Mouse (Mus musculus) cerebellum, postnatal 36 days (tissue): ENCODE data around the gene Hist1h2bf.
"Not testable (repeated sequence)": the region's sequence is repeated elsewhere in the genome, so short reads cannot be mapped to it uniquely, and the experiment has no call there.

Experiments used
- DNase-seq, 2 experiments: peaks; one replicate each; pipeline ENCODE4 v3.0.0; 2021 to 2022; ENCODE audit warnings: mixed read lengths in 2 of 2

Gene Hist1h2bf

DNA sequence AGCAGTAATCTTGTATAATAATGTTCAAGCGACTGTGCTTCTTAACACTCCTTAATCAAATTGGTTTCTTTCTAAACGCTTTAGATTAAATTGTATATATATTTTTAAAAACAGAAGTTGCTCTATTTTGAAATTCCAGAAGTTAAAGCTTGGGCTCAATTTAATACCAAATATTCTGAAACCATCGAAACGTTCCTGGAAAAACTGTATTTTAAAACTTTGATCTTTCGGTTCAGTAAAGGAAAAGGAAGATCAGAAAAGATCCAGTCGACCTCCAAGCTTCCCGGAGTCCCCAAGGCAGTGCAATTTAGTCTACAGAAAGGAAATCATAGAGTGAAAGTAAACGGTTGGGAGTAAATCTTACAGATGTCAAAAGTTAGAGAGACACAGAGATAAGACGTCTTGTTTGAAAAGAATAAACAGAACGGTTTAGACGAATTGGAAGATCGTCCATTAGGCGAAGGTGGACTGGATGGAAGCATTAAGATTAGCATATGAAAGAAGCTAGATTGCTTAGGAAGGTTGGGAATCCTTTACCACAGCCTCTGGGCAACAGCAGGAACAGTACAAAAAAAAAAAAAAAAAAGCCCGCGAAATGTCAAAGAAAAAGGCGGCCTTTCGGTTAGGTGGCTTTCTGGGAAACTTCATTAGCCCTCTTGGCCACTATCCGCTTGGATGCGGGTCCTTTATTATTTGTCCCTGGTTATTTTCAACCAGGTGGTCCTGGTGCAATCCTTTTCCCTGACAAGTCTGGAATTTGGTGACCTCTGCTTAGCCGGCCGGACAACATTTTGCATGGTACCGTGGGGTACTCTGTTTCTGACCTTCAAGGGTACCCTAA, 12.3 kb upstream of the Hist1h2bf start:
- DNase-seq = no peak

GRCm38 (mm10) chr13:23585442-23586098, 11.6 kb upstream of the Hist1h2bf start:
- DNase-seq = peak; percentile 44 to 65

DNA sequence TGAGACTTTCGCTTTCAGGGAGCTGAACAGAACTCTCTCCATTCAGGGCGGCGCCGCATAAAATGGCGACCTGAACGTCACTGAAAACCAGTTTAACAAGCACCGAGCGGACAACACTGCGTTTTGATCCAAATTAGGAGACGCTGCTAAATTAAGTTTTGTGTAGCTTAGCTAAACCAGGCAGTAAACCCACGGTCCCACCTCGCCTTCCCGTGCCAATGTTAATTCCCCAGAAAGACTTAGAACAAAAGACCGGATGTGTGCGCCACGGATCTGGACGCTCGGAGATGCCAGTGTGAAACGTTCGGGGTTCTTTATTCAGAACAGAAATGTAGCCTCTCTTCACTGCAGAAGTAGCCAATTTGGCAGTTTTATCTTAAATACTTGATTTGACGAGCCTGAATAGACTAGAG, 11.0 kb upstream of the Hist1h2bf start:
- DNase-seq = peak; percentile 47 to 57

GRCm38 (mm10) chr13:23584331-23584730, 10.3 kb upstream of the Hist1h2bf start:
- DNase-seq = no peak

DNA sequence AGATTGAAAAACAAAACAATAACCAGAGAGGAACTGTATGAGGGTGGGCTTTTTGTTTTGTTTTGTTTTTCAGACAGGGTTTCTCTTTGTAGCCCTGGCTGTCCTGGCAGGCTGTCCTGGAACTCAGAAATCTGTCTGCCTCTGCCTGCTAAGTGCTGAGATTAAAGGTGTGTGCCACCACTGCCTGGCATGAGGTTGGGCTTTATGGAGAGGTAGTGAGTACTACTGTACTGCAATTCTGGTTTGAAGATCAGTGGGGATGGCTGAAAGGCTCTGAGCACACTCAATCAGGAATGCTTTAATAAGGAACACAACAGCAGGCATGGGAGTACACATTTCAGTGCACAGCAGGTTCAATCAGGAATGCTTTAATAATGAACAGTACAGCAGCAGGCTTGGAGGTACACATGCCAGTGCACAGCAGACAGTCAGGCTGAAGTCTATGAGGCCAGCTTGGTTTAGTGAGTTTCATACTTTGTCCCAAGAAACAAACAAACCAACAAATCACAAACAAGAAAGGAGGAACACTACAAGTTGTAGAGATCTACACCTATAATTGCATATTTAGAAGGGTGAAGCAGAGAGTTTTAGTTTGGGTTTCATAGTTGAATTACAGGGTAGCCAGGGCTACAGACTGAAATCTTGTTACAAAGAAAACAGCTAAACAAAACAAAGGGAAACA, 9.5 kb upstream of the Hist1h2bf start:
- DNase-seq = no peak

- DNase-seq = no peak
Measured at GRCm38 (mm10) chr13:23582219-23583056, 8.4 kb upstream of the Hist1h2bf start.

DNA sequence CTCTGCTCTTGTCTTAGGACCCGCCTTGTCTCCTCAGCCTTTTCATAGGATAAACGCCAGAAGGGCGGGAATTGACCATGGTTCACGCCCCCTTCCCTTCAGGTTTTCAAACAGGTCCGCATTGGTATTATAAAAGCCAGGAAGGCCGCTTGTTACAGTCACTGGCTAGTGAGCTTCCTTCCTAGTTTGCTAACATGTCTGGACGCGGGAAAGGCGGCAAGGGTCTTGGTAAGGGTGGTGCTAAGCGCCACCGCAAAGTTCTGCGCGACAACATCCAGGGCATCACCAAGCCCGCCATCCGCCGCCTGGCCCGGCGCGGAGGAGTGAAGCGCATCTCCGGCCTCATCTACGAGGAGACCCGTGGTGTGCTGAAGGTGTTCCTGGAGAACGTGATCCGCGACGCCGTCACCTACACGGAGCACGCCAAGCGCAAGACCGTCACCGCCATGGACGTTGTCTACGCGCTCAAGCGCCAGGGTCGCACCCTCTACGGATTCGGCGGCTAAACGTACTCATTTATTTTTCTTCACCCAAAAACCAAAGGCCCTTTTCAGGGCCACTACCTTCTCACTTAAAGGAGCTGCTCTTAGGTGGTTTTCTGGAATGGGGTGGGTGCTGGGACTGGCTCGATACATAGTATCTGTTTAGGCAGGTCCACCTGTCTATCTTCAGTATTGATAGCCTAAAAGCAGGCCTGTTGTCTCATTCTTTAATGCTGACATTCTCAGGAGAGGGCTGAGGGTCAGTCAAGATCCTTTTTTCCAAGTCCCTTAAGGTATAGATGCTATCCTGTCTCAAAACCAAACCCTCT, 7.6 kb upstream of the Hist1h2bf start, which contains the start of gene Hist1h4d:
TSS of gene Hist1h4d (plus strand) at position 191 of the 811 bp plus-strand sequence.
- peak; percentile 88 to 97 for DNase-seq

DNA sequence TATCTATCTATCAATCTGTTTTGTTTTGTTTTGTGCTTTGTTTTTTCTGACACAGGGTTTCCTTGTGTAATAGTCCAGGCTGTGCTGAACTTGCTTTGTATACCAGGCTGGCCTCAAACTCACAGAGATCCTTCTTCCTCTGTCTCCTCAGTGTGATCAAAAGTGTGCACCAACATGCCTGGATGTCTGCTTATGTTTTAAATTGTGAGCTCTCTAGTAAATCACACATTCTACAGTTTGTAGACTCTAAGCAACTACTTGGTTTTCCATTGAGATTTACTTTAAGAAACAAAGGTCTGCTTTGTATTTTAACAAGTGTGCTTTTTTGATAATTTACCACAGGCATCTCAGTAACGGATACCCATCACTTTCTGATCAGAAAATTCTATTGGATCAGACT, 3.8 kb upstream of the Hist1h2bf start:
- no peak for DNase-seq

GRCm38 (mm10) chr13:23576906-23577639, 3.1 kb upstream of the Hist1h2bf start:
- DNase-seq = no peak

DNA sequence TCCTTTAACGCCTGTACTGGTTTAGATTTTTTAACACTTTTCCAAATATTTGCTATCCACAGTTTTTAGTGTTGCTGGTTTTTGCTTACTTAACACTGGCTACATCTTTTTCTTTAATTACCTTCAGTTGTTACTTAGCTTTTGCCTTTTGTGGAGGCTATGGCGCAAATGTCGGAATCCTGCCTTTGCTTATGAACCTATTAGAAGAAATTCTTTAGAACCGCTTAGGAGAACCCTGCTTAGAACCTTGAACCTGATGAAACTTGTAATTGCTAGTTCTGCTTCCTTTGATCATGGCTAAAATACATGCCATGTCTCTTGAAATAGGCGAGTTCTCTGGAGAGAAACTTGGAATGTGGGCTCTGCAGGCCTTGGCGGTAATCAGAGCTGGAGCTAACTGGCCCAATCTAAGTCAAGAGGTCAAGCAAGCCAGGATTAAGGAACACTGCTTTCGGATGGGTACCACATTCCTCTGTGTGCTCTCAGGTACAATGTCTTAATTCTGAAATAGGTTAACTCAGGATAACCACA, 2.4 kb upstream of the Hist1h2bf start:
- DNase-seq = no peak

DNA sequence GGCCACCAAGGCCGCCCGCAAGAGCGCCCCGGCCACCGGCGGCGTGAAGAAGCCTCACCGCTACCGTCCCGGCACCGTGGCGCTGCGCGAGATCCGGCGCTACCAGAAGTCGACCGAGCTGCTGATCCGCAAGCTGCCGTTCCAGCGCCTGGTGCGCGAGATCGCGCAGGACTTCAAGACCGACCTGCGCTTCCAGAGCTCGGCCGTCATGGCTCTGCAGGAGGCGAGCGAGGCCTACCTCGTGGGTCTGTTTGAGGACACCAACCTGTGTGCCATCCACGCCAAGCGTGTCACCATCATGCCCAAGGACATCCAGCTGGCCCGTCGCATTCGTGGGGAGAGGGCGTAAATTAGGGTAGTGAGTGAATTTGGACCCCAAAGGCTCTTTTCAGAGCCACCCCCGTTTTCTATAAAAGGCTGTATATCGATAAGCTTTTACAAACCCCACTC, 1.9 kb upstream of the Hist1h2bf start:
- not testable (repeated sequence) for DNase-seq

DNA sequence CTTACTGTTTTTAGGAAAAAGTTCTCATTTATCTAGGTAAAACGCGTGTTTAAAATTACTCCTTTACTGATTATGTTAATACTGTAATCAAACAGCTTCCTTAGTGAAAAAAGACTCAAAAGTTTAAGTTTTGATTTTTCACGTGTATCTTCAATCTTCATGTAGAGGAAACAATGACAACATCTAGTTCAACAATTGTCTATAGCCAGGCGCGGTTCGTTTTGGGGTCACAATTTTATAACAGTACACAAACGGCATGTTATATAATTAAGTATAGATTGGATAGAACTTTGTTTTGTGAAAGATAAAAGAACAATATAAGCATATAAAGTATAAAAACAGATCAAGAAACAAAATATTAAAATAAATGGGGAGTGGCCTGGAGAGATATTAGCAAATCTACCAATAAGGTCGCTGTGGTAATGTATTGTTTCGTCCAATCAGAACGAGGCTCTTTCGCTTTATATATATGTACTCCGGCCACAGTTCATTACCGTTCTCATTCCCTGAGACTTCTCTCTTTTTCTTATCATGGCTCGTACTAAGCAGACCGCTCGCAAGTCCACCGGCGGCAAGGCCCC, 1.4 kb upstream of the Hist1h2bf start, which contains the start of gene Hist1h3d:
TSS of gene Hist1h3d (plus strand) at position 493 of the 581 bp plus-strand sequence.
- peak in 1 of 2 experiments; percentile 39 for DNase-seq

DNA sequence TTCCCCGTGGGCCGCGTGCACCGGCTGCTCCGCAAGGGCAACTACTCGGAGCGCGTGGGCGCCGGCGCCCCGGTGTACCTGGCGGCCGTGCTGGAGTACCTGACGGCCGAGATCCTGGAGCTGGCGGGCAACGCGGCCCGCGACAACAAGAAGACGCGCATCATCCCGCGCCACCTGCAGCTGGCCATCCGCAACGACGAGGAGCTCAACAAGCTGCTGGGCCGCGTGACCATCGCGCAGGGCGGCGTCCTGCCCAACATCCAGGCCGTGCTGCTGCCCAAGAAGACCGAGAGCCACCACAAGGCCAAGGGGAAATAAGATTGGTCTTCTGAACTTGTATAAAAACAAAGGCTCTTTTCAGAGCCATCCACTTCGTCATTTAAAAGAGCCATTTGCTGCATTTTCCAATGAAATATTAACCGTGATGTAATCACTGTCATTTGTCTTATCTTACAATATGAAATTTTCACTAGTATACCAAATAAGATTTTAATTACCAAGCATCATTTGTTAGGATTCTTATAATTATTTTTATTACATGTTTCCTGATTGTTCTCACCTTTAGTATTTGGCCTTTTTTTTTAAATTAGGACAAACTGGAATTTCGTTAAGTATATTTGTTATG, 662 bp upstream of the Hist1h2bf start:
- DNase-seq = not testable (repeated sequence)

DNA sequence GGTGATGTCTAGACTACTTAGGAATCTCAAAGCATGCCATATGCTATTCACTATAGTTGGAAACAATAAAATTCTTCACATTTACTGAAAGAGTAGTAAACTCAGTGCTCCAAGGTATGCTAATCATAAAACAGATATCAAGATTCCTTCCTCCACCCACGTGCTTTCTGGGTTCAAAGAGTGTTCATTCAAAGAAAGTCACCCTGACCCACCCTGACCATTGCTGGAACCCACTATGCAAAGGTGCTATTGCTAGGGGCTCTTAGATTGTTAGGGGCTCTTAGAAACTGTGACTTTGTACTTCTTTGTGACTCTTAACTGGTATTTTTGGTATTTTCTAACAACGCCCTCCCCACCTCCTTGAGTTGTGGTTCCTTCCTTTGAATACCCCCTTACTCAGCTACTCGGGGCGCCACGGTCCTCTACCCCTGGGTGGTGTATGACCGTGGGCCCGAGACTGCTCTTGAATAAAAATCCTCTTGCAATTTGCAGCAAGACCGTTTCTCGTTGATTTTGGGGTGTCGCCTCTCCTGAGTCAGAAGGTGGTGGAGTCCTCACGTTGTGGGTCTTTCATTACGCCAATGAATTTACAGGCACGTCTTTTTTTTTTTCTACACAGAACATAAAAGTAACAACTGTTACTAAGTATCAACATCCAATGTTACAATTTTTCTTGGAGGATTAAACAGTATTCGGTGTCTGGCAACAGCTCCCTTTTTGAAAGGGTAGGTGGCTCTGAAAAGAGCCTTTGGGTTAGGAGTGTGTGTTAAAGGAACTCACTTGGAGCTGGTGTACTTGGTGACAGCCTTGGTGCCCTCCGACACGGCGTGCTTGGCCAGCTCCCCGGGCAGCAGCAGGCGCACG, 730 bp downstream of the Hist1h2bf start:
- DNase-seq = not testable (repeated sequence)

- no peak for DNase-seq
Measured at GRCm38 (mm10) chr13:23572218-23573033, 1.6 kb downstream of the Hist1h2bf start.

DNA sequence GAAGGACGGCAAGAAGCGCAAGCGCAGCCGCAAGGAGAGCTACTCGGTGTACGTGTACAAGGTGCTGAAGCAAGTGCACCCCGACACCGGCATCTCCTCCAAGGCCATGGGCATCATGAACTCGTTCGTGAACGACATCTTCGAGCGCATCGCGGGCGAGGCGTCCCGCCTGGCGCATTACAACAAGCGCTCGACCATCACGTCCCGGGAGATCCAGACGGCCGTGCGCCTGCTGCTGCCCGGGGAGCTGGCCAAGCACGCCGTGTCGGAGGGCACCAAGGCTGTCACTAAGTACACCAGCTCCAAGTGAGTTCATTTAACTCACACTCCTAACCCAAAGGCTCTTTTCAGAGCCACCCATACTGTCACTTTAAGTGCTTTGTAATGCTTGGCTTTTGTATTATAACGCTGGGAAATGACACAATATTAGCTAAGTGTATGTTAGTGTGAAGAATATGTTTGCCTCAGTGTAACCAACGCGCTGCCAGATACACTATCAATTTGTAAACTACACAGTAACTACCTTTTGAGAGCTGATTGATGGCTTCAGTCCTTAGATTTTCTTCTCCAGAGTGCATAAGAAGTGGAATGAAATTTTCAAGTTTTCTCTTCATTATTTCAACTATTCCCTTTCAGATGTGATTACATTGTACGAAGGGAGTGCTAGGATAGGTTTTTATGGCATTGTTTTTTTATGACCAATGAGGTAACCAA, 2.3 kb downstream of the Hist1h2bf start:
- DNase-seq = not testable (repeated sequence)

DNA sequence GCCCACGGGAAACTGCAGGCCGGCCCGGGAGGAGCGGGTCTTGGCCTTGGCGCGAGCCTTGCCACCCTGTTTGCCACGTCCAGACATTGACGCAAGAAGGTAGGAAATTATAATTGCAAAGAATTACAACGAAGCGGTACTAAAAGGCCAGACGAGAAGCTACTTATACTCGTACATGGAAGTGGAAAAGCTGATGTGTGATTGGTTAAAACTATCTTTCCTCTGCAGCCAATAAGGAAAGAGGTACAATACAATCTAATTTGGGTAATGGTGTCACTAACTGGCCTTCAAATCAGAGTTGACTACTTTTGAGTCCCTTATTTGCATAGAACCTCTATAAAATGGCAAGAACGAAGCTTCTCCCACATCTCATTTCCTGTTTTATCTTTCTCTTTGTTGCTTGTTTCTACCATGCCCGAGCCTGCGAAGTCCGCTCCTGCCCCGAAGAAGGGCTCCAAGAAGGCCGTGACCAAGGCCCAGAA, 2.9 kb downstream of the Hist1h2bf start, which contains the start of the genes Hist1h2ae and Hist1h2bg:
TSS of gene Hist1h2ae (minus strand) at position 199 of the 482 bp plus-strand sequence.
TSS of gene Hist1h2bg (plus strand) at position 375 of the 482 bp plus-strand sequence.
- peak; percentile 52 to 73 for DNase-seq
